Mouse (Mus musculus): Measurements from ENCODE around the gene Gm13697. TPM values are rescaled to one million over a fixed set of nuclear protein-coding genes. Genes with fewer than 3 reads are reported as not detected.

Gm13697 gene
- polyA plus RNA-seq (2014; fragmentation: Illumina TruSeq; extraction: RNeasy Lipid Tissue Mini Kit (QIAGEN cat#74804); ENCODE audit: insufficient read depth, low read depth, low replicate concordance): not detected

DNA sequence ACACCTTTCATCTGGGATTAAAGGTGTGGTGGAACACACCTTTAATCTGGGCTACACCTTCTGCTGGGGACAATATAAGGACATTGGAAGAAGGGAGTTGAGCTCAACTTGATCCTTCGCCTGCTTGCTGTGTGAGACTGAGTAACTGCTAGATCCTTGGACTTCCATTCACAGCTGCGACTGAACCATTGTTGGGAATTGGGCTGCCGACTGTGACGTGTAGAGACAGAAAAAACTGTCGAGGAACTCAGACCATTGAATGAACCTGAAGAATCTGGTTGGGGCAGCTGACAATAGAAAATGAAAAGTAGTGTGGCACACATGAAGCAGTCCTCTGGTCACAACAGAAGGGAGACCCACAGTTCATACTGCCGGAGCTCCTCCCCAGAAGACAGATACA lies at the start of gene Gm13697:
TSS of gene Gm13697 (plus strand) at position 301 of the 400 bp plus-strand sequence.

DNA sequence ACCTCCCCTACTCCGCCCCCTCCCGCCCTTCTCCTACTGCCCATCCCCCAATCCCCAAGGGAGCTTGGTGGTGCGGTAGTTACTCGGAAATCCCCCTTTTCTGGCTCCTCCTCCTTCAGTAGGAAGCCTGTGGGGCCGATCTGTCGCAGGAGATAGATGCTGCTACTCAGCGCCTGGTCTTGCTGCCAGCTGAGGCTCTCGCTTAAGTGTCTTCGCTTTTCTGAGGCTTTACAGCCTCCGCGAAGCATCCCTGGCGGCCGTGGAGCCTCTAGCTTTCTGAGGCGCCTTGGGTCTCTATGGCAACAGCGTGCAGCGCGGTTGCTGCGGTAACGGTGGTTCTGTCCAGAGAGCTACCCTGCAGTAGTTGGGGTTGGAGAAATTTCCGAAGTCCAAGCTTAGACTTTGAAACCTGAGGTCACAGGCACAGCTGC lies 43.6 kb upstream of the Gm13697 start, which contains the start of gene Zswim2:
TSS of gene Zswim2 (minus strand) at position 298 of the 431 bp plus-strand sequence.

DNA sequence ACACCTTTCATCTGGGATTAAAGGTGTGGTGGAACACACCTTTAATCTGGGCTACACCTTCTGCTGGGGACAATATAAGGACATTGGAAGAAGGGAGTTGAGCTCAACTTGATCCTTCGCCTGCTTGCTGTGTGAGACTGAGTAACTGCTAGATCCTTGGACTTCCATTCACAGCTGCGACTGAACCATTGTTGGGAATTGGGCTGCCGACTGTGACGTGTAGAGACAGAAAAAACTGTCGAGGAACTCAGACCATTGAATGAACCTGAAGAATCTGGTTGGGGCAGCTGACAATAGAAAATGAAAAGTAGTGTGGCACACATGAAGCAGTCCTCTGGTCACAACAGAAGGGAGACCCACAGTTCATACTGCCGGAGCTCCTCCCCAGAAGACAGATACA lies 29.1 kb upstream of the Gm13697 start, which contains the start of gene Gm13698:
TSS of gene Gm13698 (plus strand) at position 301 of the 400 bp plus-strand sequence.

DNA sequence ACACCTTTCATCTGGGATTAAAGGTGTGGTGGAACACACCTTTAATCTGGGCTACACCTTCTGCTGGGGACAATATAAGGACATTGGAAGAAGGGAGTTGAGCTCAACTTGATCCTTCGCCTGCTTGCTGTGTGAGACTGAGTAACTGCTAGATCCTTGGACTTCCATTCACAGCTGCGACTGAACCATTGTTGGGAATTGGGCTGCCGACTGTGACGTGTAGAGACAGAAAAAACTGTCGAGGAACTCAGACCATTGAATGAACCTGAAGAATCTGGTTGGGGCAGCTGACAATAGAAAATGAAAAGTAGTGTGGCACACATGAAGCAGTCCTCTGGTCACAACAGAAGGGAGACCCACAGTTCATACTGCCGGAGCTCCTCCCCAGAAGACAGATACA lies 23.3 kb upstream of the Gm13697 start, which contains the start of gene Gm13693:
TSS of gene Gm13693 (plus strand) at position 301 of the 400 bp plus-strand sequence.

DNA sequence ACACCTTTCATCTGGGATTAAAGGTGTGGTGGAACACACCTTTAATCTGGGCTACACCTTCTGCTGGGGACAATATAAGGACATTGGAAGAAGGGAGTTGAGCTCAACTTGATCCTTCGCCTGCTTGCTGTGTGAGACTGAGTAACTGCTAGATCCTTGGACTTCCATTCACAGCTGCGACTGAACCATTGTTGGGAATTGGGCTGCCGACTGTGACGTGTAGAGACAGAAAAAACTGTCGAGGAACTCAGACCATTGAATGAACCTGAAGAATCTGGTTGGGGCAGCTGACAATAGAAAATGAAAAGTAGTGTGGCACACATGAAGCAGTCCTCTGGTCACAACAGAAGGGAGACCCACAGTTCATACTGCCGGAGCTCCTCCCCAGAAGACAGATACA lies 17.5 kb upstream of the Gm13697 start, which contains the start of gene Gm13695:
TSS of gene Gm13695 (plus strand) at position 301 of the 400 bp plus-strand sequence.

DNA sequence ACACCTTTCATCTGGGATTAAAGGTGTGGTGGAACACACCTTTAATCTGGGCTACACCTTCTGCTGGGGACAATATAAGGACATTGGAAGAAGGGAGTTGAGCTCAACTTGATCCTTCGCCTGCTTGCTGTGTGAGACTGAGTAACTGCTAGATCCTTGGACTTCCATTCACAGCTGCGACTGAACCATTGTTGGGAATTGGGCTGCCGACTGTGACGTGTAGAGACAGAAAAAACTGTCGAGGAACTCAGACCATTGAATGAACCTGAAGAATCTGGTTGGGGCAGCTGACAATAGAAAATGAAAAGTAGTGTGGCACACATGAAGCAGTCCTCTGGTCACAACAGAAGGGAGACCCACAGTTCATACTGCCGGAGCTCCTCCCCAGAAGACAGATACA lies 11.7 kb upstream of the Gm13697 start, which contains the start of gene Gm13696:
TSS of gene Gm13696 (plus strand) at position 301 of the 400 bp plus-strand sequence.

DNA sequence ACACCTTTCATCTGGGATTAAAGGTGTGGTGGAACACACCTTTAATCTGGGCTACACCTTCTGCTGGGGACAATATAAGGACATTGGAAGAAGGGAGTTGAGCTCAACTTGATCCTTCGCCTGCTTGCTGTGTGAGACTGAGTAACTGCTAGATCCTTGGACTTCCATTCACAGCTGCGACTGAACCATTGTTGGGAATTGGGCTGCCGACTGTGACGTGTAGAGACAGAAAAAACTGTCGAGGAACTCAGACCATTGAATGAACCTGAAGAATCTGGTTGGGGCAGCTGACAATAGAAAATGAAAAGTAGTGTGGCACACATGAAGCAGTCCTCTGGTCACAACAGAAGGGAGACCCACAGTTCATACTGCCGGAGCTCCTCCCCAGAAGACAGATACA lies 5.9 kb upstream of the Gm13697 start, which contains the start of gene Gm13694:
TSS of gene Gm13694 (plus strand) at position 301 of the 400 bp plus-strand sequence.

DNA sequence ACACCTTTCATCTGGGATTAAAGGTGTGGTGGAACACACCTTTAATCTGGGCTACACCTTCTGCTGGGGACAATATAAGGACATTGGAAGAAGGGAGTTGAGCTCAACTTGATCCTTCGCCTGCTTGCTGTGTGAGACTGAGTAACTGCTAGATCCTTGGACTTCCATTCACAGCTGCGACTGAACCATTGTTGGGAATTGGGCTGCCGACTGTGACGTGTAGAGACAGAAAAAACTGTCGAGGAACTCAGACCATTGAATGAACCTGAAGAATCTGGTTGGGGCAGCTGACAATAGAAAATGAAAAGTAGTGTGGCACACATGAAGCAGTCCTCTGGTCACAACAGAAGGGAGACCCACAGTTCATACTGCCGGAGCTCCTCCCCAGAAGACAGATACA lies 5.7 kb downstream of the Gm13697 start, which contains the start of gene Gm13691:
TSS of gene Gm13691 (plus strand) at position 301 of the 400 bp plus-strand sequence.

Other genes starting within 250 kb of the Gm13697 start
- 0.46 TPM for gene Fam171b, start 172.1 kb upstream of the Gm13697 start, polyA plus RNA-seq (2014; fragmentation: Illumina TruSeq; extraction: RNeasy Lipid Tissue Mini Kit (QIAGEN cat#74804); ENCODE audit: insufficient read depth, low read depth, low replicate concordance)
- not detected for gene Zswim2, start 43.5 kb upstream of the Gm13697 start, polyA plus RNA-seq (2014; fragmentation: Illumina TruSeq; extraction: RNeasy Lipid Tissue Mini Kit (QIAGEN cat#74804); ENCODE audit: insufficient read depth, low read depth, low replicate concordance)
- not detected for gene Gm13698, start 29.1 kb upstream of the Gm13697 start, polyA plus RNA-seq (2014; fragmentation: Illumina TruSeq; extraction: RNeasy Lipid Tissue Mini Kit (QIAGEN cat#74804); ENCODE audit: insufficient read depth, low read depth, low replicate concordance)
- not detected for gene Gm13693, start 23.2 kb upstream of the Gm13697 start, polyA plus RNA-seq (2014; fragmentation: Illumina TruSeq; extraction: RNeasy Lipid Tissue Mini Kit (QIAGEN cat#74804); ENCODE audit: insufficient read depth, low read depth, low replicate concordance)
- not detected for gene Gm13695, start 17.4 kb upstream of the Gm13697 start, polyA plus RNA-seq (2014; fragmentation: Illumina TruSeq; extraction: RNeasy Lipid Tissue Mini Kit (QIAGEN cat#74804); ENCODE audit: insufficient read depth, low read depth, low replicate concordance)
- not detected for gene Gm13696, start 11.6 kb upstream of the Gm13697 start, polyA plus RNA-seq (2014; fragmentation: Illumina TruSeq; extraction: RNeasy Lipid Tissue Mini Kit (QIAGEN cat#74804); ENCODE audit: insufficient read depth, low read depth, low replicate concordance)
- gene Gm13694, start 5.8 kb upstream of the Gm13697 start, polyA plus RNA-seq (2014; fragmentation: Illumina TruSeq; extraction: RNeasy Lipid Tissue Mini Kit (QIAGEN cat#74804); ENCODE audit: insufficient read depth, low read depth, low replicate concordance): not detected
- not detected for gene Gm13691, start 5.8 kb downstream of the Gm13697 start, polyA plus RNA-seq (2014; fragmentation: Illumina TruSeq; extraction: RNeasy Lipid Tissue Mini Kit (QIAGEN cat#74804); ENCODE audit: insufficient read depth, low read depth, low replicate concordance)